ENCODE assay signal across 21 mouse cellular contexts in the genomic region with DNA sequence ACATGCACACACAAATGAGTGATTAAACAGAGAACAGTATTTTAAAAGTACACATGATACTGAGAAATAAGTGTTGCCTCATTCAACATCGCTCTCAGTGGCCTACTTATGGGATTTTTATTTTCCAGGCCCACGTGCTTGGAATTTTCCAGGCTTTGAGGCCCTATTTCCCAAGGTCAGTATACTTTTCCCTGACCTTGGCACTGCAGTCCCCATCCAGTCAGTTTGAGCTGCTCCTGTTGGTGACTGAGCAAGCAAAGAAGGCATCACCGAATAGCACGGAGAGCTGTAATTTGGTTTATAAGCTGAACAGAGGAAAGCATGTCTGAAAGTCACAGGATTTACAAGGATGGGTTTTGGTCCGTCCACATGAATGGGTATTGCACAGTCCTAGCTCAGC.
"Had no signal": no experiment of that assay in that cellular context is flagged by ENCODE, and none has a peak within 500 bp of the region (broad histone marks: within the 10 kb centered on the region; RNA-seq: fewer than 3 reads in every experiment).

No protein-coding gene starts in this region.

- H3K4me3 ChIP-seq: gastrocnemius, adult 2 months; heart, adult 2 months; heart, embryonic 13.5 days; heart, embryonic 15.5 days; hindbrain, embryonic 10.5 days; hindbrain, embryonic 12.5 days; intestine, embryonic 15.5 days; kidney, embryonic 15.5 days; layer of hippocampus, adult 2 months; left cerebral cortex, adult 2 months; limb, embryonic 10.5 days; limb, embryonic 12.5 days; liver, embryonic 13.5 days; liver, embryonic 15.5 days had no signal

- H3K36me3 ChIP-seq: heart, embryonic 13.5 days; heart, embryonic 15.5 days; hindbrain, embryonic 10.5 days; hindbrain, embryonic 12.5 days; intestine, embryonic 15.5 days; kidney, embryonic 15.5 days; limb, embryonic 10.5 days; limb, embryonic 12.5 days; liver, embryonic 13.5 days; liver, embryonic 15.5 days had no signal

- H3K27me3 ChIP-seq: heart, embryonic 13.5 days; heart, embryonic 15.5 days; hindbrain, embryonic 12.5 days; intestine, embryonic 15.5 days; kidney, embryonic 15.5 days; limb, embryonic 12.5 days; liver, embryonic 13.5 days; liver, embryonic 15.5 days had no signal

- H3K27ac ChIP-seq: gastrocnemius, adult 2 months; heart, adult 2 months; heart, embryonic 13.5 days; heart, embryonic 15.5 days; hindbrain, embryonic 10.5 days; hindbrain, embryonic 12.5 days; hindbrain, embryonic 14.5 days; intestine, embryonic 15.5 days; kidney, embryonic 15.5 days; left cerebral cortex, adult 2 months; limb, embryonic 10.5 days; limb, embryonic 12.5 days; liver, embryonic 13.5 days; liver, embryonic 15.5 days had no signal

- H3K4me1 ChIP-seq: hindbrain, embryonic 10.5 days; hindbrain, embryonic 12.5 days; liver, embryonic 15.5 days had no signal

- DNase-seq: gastrocnemius, adult 2 months; gastrocnemius, postnatal 10 days; gastrocnemius, postnatal 25 days; heart, adult 2 months; heart, postnatal 4 days; kidney, postnatal 4 days; liver; liver, embryonic 13.5 days; liver, postnatal 0 days had no signal
